Mouse (Mus musculus) embryonic facial prominence, embryonic 11.5 days (tissue): ENCODE data around the gene Prss56. TPM values are rescaled to one million over a fixed set of nuclear protein-coding genes. Genes with fewer than 3 reads are reported as not detected.

Experiments used
- ATAC-seq: fragments of 200-750 bp; cut with Nextera tagmentation; replicated peaks from 2 replicates; pipeline ENCODE4 v1.8.0; 2017; ENCODE audit warnings: low read depth; ENCODE audit not compliant: insufficient number of reproducible peaks, low FRiP score, low TSS enrichment
- DNase-seq: peaks from one replicate; pipeline ENCODE4 v3.0.0-alpha.2; 2015; ENCODE audit warnings: low spot score
- H3K27ac ChIP-seq: fragments of 300-500 bp; sonication (generic); replicated peaks from 2 replicates; pipeline ENCODE4 v1.5.1; 2014; ENCODE audit warnings: mild to moderate bottlenecking, low read depth, low read length, control low read depth
- H3K27me3 ChIP-seq: fragments of 300-500 bp; sonication (generic); 2 replicates; pipeline ENCODE4 v1.6.1; 2014; ENCODE audit warnings: mild to moderate bottlenecking, low read length, moderate library complexity, mixed read lengths; ENCODE audit not compliant: control insufficient read depth, insufficient read depth
- H3K36me3 ChIP-seq: fragments of 300-500 bp; sonication (generic); replicated peaks from 2 replicates; pipeline ENCODE4 v1.6.1; 2014; ENCODE audit warnings: low read depth, mild to moderate bottlenecking, low read length, moderate library complexity, mixed read lengths; ENCODE audit not compliant: control insufficient read depth, insufficient read depth
- H3K4me1 ChIP-seq: fragments of 300-500 bp; sonication (generic); 2 replicates; pipeline ENCODE4 v1.6.1; 2014; ENCODE audit warnings: low read length, mixed read lengths; ENCODE audit not compliant: control insufficient read depth, insufficient read depth
- H3K4me2 ChIP-seq: fragments of 300-500 bp; sonication (generic); 2 replicates; pipeline ENCODE4 v1.6.1; 2014; ENCODE audit warnings: low read depth, mild to moderate bottlenecking, control low read depth, low read length, moderate library complexity
- H3K4me3 ChIP-seq: fragments of 300-500 bp; sonication (generic); 2 replicates; pipeline ENCODE4 v1.5.1; 2014; ENCODE audit warnings: low read depth, low read length, control low read depth
- H3K9ac ChIP-seq: fragments of 300-500 bp; sonication (generic); replicated peaks from 2 replicates; pipeline ENCODE4 v1.6.1; 2014; ENCODE audit warnings: mild to moderate bottlenecking, control low read depth, low read length
- H3K9me3 ChIP-seq: fragments of 300-500 bp; sonication (generic); replicated peaks from 2 replicates; pipeline ENCODE4 v1.6.1; 2016; ENCODE audit warnings: mild to moderate bottlenecking, low read length, inconsistent platforms, mixed read lengths; ENCODE audit not compliant: control insufficient read depth
- WGBS: fragments of 180-500 bp; shearing (Covaris S2); extraction: QIAGEN DNeasy Blood & Tissue Kit; methylation state at CpG from one replicate; pipeline ENCODE4 v1.1.7; 2014; 5-methylcytosine and 5-hydroxymethylcytosine counted together
- polyA plus RNA-seq: library from polyadenylated mRNA; unstranded; fragments of >200 nt; fragmentation: Nextera tagmentation; extraction: Ambion mirVana; gene quantifications from 2 replicates; pipeline ENCODE4 v1.2.1, GENCODE M21; 2014

The Prss56 gene
- polyA plus RNA-seq, 1 experiment from 2014 or later, result 0.28 TPM

DNA sequence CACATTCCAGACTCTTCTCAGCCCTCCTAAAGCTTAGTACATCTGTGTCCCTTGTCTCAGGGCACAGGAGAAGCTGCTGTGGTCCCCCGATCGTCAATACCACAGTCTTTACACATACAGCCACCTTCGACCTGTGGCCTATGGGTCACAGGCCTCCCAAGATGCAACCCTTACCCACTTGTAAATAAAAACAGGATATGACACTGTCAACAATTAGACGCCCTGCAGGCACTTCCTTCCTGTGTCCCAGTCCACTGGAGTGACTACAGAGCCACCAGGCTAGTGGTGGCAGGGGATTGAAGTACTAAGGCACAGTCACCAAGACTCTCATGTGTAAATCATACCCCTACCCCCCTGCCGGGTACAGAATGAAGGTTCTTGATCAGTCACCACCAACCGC, 21.9 kb downstream of the Prss56 start:
- WGBS, result 37% methylated on average over 6 of the region's 6 CpGs
- Histone ChIP-seq H3K4me2 (no peak overlapping the region), H3K27ac (no peak overlapping the region), H3K4me1 (no peaks in the 10 kb centered on the region), H3K4me3 (no peak overlapping the region), H3K27me3 (peaks cover 10% of the 10 kb centered on the region), H3K36me3 (no peaks in the 10 kb centered on the region), H3K9ac (no peak overlapping the region), H3K9me3 (no peaks in the 10 kb centered on the region)
- ATAC-seq (no peak), DNase-seq (no peak)

DNA sequence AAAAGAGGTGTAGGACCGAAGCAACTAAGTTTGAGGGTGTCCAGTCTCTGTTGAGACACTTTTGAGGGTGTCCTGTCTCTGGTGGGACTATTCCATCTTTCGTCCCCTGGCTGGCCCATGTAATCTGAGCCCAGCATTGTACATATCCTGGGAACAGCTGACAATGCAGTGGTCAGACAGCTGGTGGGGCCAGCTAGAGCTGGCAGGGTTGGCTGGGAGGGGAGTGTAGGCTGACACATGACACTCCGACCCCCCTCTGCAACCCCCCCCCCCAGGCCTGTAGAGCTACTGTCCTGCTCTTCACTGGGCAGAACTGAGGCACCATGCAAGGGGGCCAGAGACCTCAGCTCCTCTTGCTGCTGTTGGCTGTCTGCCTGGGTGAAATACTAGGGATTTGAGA, 22.4 kb downstream of the Prss56 start:
- H3K27me3 ChIP-seq, result peaks cover 10% of the 10 kb centered on the region
- H3K27ac ChIP-seq, result no peak overlapping the region
- H3K4me1 ChIP-seq, result no peaks in the 10 kb centered on the region
- WGBS, result 37% methylated on average over 3 of the region's 3 CpGs
- ATAC-seq (peak; percentile 61; the same call in 1 of the 2 replicates), DNase-seq (no peak)
- H3K9me3 ChIP-seq, result no peaks in the 10 kb centered on the region
- H3K4me2 ChIP-seq, result no peak overlapping the region
- no peak overlapping the region for H3K9ac ChIP-seq
- H3K36me3 ChIP-seq, result no peaks in the 10 kb centered on the region
- H3K4me3 ChIP-seq, result no peak overlapping the region

DNA sequence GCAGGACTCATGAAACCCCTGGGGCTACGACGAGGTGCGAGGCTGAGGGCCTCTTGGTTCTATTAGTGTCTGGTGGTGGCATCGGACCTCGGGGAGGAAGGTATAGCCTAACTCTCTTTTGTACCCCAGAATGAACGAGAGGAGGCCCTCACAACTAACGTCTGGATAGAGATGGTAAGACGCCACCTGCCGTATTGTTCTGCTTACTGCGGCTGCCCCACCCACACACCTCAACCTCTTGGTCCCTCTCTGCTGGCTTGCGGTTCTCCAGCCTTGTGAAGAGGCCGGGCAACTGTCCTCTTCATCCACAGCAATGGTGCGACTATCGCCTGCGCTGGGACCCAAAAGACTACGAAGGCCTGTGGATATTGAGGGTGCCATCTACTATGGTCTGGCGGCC, 23.2 kb downstream of the Prss56 start:
- Histone ChIP-seq H3K9ac (no peak overlapping the region), H3K9me3 (no peaks in the 10 kb centered on the region), H3K4me2 (no peak overlapping the region; the same call in 1 of the 2 replicates), H3K4me1 (no peaks in the 10 kb centered on the region), H3K27me3 (peaks cover 10% of the 10 kb centered on the region), H3K27ac (no peak overlapping the region), H3K36me3 (no peaks in the 10 kb centered on the region), H3K4me3 (no peak overlapping the region)
- ATAC-seq (no peak), DNase-seq (peak; percentile 26)
- WGBS, result 18% methylated on average over 17 of the region's 17 CpGs

DNA sequence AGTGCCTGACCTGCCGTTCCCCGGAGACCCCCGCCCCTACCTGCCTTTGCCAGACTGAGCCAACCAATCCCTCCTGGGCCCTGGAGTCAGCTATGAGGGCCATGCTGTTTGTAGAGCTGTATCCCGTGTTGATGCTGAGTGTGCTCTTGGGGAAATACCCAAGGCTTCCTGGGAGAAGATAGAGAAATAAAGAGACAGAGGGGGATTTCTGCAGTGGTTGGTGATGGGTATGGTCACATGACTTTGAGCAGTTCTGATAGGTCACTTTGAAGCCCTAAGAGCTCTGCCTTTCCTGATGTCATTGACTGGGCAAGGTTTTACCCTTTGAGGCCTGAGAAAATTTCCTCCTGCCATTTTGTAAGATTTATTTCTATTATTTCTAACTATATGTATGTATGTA, 28.3 kb downstream of the Prss56 start:
- 88% methylated on average over 4 of the region's 4 CpGs for WGBS
- Histone ChIP-seq H3K27me3 (peaks cover 4% of the 10 kb centered on the region; the same call in 1 of the 2 replicates), H3K4me1 (no peaks in the 10 kb centered on the region), H3K9ac (no peak overlapping the region), H3K36me3 (no peaks in the 10 kb centered on the region), H3K27ac (no peak overlapping the region), H3K4me2 (no peak overlapping the region), H3K9me3 (no peaks in the 10 kb centered on the region), H3K4me3 (no peak overlapping the region)
- ATAC-seq (no peak), DNase-seq (no peak)

DNA sequence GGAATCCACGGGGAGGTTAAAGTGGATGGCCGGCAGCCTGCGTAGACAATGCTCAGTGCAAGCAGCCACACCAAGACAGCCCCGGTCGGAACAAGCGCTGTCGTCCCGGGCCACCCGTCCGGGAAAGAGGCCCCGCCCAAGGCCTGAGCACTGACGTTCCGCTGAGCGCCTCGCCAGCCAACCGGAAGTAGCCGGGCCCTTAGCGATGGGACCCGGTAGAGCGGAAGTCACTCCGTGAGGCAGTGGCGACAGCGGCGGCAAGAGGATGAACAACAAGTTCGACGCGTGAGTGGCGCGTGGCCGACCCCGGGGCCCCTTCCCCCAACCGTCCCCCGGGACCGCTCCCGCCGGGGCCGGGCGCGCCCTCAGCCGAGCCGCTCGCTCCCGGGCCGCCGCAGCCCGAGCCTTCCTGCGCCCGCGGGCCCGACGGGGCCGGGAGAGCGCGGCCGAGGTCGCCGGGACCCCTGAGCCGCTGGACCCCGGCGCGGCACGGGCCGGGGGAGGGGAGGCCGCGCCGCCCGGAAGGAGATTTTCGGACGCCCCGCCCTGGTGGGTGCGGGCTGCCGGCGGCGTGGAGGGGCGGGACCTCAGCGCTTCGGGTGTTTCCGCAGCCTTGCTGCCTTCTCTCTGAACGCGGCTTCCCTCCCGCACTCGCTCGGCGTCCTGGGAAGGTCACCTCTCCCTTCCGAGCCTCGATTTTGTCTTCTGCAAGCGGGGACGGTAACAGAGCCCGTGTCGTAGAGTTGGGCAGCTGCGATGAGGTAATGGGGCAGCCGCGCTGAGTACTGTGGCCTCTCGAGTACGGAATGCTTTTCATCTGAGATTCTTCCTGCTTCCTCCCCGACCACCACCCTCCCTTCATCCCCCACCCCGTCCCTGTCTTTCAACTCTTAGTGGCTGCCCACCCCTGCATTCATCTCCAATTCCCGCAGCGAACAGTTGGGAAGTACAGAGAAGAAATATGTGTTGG, 30.9 kb downstream of the Prss56 start, which contains the start of gene Eif4e2:
Eif4e2 (plus strand) TSS at position 180 of the 970 bp plus-strand sequence.
- Histone ChIP-seq H3K9ac (peak within 1 kb of the TSS; percentile 96), H3K4me3 (peak within 1 kb of the TSS; percentile 86), H3K4me1 (no peaks in the 10 kb centered on the region), H3K9me3 (no peaks in the 10 kb centered on the region), H3K4me2 (peak within 1 kb of the TSS; percentile 71), H3K36me3 (no peaks in the 10 kb centered on the region), H3K27ac (peak within 1 kb of the TSS; percentile 98), H3K27me3 (no peaks in the 10 kb centered on the region)
- DNase-seq, result peak; percentile 96
- peak; percentile 96 for ATAC-seq
- under 1% methylated on average over 75 of the region's 99 CpGs for WGBS

DNA sequence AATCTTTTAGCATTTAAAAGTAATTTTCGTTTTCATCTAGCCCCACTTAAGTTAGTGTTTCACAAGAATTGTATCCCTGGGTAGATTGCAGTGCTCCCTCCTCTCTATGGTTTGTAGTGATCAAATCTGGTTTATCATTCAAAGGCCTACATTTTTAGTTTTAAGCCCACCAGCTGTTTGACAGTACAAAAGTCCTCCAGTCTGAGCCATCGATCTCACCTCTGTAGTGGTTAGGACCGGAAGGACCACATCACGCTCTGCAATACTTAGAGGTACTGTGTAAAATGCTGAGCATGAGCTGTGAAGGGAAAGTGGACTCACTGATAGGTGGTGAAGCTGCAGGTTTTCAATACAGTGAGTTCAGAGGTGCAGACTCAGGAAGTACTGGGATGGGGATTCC, 31.6 kb downstream of the Prss56 start:
- peak overlapping the region; percentile 86 for H3K4me3 ChIP-seq
- H3K4me2 ChIP-seq, result peak overlapping the region; percentile 71
- WGBS, result 32% methylated on average over 4 of the region's 4 CpGs
- H3K27ac ChIP-seq, result no peak overlapping the region
- ATAC-seq, result no peak
- H3K4me1 ChIP-seq, result no peaks in the 10 kb centered on the region
- H3K9ac ChIP-seq, result peak overlapping the region; percentile 96
- H3K9me3 ChIP-seq, result no peaks in the 10 kb centered on the region
- no peak for DNase-seq
- H3K27me3 ChIP-seq, result no peaks in the 10 kb centered on the region
- H3K36me3 ChIP-seq, result no peaks in the 10 kb centered on the region; the same call in 1 of the 2 replicates

DNA sequence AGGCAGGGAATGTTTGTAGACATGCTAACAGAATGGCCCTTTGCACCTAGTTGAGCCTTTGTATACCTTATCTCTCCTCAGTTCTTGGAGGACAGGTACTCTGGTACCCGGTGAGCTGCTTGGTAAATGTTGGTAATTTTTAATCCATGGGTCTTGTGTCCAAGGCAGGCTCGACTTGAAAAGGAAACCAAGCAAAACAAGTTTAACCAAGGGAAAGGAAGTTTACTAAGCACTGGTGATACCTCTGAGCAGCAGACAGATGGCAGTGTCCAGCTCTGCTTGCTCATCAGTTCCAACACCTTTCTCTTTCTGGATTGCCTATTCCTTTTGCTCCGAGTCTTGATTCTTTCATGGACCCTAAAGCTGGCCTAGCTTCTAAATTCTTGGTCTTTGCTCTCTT, 34.8 kb downstream of the Prss56 start:
- Histone ChIP-seq H3K4me2 (no peak overlapping the region), H3K27ac (no peak overlapping the region), H3K27me3 (no peaks in the 10 kb centered on the region), H3K4me1 (no peaks in the 10 kb centered on the region), H3K9ac (no peak overlapping the region), H3K9me3 (no peaks in the 10 kb centered on the region), H3K36me3 (peaks cover 9% of the 10 kb centered on the region), H3K4me3 (no peak overlapping the region)
- WGBS, result 65% methylated on average over 3 of the region's 3 CpGs
- DNase-seq, result no peak
- ATAC-seq, result no peak

DNA sequence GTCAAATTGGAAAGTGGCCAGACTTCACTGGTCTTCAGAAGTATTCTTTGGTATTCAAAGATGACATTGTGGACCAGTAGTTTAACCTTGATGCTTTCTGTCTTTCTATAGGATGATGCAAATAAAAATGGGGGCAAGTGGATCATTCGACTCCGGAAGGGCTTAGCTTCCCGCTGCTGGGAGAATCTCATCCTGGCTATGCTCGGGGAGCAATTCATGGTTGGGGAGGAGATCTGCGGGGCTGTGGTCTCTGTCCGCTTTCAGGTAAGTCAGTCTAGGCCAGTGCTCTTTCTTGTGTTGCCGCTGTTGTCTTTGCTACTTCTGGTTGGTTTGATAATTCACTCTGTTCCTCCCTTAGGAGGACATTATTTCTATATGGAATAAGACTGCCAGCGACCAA, 42.6 kb downstream of the Prss56 start:
- H3K36me3 ChIP-seq, result peaks cover 20% of the 10 kb centered on the region

More for the DNA sequence above, 42.6 kb downstream of the Prss56 start:
- no peaks in the 10 kb centered on the region for H3K4me1 ChIP-seq
- no peaks in the 10 kb centered on the region for H3K27me3 ChIP-seq
- 97% methylated on average over 8 of the region's 8 CpGs for WGBS
- no peak overlapping the region for H3K9ac ChIP-seq
- H3K4me2 ChIP-seq, result no peak overlapping the region
- no peak overlapping the region for H3K4me3 ChIP-seq
- ATAC-seq (no peak), DNase-seq (no peak)
- H3K27ac ChIP-seq, result no peak overlapping the region
- no peaks in the 10 kb centered on the region for H3K9me3 ChIP-seq
